Mouse (Mus musculus): ENCODE results near the gene Ctsw. TPM values are rescaled to one million over a fixed set of nuclear protein-coding genes. Genes with fewer than 3 reads are reported as not detected.
A peak's percentile ranks its signal among the peaks of the same experiment; 100 is the strongest.

Gene Ctsw
- polyA plus RNA-seq, 1 experiment from 2014 or later, result 6.3 TPM

DNA sequence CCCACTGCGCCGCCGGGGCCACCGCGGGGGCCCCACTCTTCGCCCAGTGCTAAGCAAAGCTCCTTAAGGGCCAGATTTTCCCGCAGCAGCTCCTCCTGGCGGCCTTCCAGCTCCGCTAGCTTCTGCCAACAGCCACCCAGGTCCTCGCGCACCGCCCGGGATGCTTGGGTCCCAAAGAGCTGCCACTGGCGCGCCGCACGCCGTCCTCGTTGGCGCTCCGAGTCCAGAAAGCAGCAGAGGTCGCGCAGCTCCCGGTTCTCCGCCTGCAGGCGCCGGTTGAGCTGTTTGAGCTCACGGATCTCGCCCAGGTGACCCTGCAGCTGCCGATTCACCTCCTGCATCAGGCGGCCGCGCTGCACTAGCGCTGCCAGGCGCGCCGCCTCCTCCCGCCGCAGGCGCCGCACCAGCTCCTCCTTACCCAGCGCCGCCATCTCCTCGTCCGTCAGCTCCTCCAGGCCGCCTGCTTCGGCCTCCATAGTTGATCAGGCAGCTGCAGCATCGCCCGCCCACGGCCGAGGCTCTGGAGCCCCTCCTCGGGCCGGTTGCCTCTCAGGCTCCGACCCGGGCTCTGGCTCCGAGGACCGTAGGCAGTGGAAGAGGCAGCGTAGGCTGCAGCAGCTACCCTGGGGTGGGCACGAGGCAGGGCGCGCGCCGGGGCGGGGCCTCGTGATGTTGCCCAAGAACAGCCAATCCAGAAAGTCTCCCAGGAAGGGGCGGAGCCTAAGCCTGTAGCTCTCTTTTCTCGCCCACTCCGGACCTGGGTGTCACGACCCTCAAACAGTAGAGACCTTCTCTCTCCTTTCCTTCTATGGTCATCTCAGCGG lies 11.2 kb downstream of the Ctsw start:
- Histone ChIP-seq H3K9ac (replicated peaks; ENCODE audit: low read depth, low read length) (peak overlapping the region; percentile 87), H3K9me3 (ENCODE audit: control insufficient read depth, low read length) (no peaks in the 10 kb centered on the region), H3K4me3 (replicated peaks; ENCODE audit: low read length) (peak overlapping the region; percentile 81), H3K4me2 (ENCODE audit: low read length) (peak overlapping the region; percentile 76), H3K4me1 (replicated peaks; ENCODE audit: control insufficient read depth, insufficient read depth, low read length) (peaks cover 49% of the 10 kb centered on the region), H3K36me3 (ENCODE audit: control insufficient read depth, insufficient read depth) (0 out of 2 replicates have a peak, but pooled peaks cover 2% of the 10 kb centered on the region), H3K27me3 (replicated peaks; ENCODE audit: control insufficient read depth, insufficient read depth, low read length) (peaks cover 2% of the 10 kb centered on the region; the same call in 1 of the 2 replicates), H3K27ac (ENCODE audit: low read length) (peak overlapping the region; percentile 95)
- ATAC-seq, result peak; percentile 95
- WGBS, result under 1% methylated on average over 70 of the region's 70 CpGs

DNA sequence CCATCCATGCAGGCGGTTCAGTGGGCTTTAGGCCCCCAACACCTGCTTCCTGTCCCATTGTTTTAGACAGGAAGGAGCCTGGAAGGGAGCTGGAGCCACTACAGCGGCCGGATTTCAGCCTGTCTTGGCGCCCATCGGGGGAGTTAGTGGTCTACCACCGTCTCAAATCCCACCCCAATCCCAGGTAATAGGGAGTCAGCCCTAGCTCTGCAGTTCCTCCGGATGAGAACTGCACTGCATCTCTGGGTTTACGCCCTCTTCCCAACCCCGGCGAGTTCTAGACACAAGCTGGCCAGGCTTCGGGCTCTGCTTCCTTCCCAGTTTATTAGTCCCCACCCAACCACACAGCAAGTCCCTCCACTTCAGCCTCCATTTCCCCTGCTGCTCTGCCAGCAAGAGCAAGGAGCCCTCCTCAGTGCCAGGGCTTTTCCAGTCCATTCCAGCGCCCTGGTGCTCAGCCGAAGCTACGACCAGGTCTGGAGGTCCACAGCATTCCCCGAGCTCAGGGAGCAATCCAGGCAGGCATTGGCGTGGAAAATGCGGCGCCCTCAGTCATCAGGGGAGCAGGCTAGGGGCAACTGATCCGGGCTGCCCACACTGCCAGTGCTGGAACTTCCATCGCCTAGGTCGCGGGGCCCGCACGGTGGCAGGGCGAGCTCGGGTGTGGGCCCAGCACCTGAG lies 11.9 kb downstream of the Ctsw start:
- WGBS, result 1% methylated on average over 26 of the region's 26 CpGs
- Histone ChIP-seq H3K4me2 (ENCODE audit: low read length) (peak overlapping the region; percentile 76), H3K36me3 (ENCODE audit: control insufficient read depth, insufficient read depth) (0 out of 2 replicates have a peak, but pooled peaks cover 2% of the 10 kb centered on the region), H3K4me3 (replicated peaks; ENCODE audit: low read length) (peak overlapping the region; percentile 81), H3K27me3 (replicated peaks; ENCODE audit: control insufficient read depth, insufficient read depth, low read length) (peaks cover 2% of the 10 kb centered on the region; the same call in 1 of the 2 replicates), H3K27ac (ENCODE audit: low read length) (peak overlapping the region; percentile 95), H3K9ac (replicated peaks; ENCODE audit: low read depth, low read length) (peak overlapping the region; percentile 87), H3K4me1 (replicated peaks; ENCODE audit: control insufficient read depth, insufficient read depth, low read length) (peaks cover 43% of the 10 kb centered on the region), H3K9me3 (ENCODE audit: control insufficient read depth, low read length) (no peaks in the 10 kb centered on the region)
- no peak; the same call in 1 of the 2 replicates for ATAC-seq

DNA sequence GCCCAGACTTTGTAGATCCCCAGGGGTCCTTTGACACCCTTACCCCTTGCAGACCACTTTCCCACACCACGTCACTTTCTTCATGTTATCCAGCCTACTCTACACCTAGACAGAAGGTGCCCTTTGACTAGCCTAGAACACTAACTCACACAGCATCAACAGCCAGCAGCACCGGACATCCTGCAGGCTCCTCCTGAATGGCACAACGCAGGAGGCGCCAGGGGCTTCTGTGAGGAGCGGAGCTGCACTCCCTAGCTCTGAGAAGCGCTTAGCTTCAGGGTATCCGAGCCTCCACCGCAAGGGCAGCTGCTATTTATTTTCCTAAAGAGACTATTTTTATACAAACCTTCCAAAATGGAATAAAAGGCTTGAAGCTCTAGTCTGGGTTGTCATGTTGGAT lies 12.7 kb downstream of the Ctsw start:
- Histone ChIP-seq H3K27ac (ENCODE audit: low read length) (no peak overlapping the region), H3K9me3 (ENCODE audit: control insufficient read depth, low read length) (no peaks in the 10 kb centered on the region), H3K4me1 (replicated peaks; ENCODE audit: control insufficient read depth, insufficient read depth, low read length) (peaks cover 38% of the 10 kb centered on the region), H3K27me3 (replicated peaks; ENCODE audit: control insufficient read depth, insufficient read depth, low read length) (peaks cover 2% of the 10 kb centered on the region; the same call in 1 of the 2 replicates), H3K4me2 (ENCODE audit: low read length) (peak overlapping the region; percentile 76), H3K9ac (replicated peaks; ENCODE audit: low read depth, low read length) (peak overlapping the region; percentile 23; the same call in 1 of the 2 replicates), H3K36me3 (ENCODE audit: control insufficient read depth, insufficient read depth) (0 out of 2 replicates have a peak, but pooled peaks cover 2% of the 10 kb centered on the region), H3K4me3 (replicated peaks; ENCODE audit: low read length) (peak overlapping the region; percentile 81)
- WGBS, result 66% methylated on average over 8 of the region's 8 CpGs
- no peak for ATAC-seq

DNA sequence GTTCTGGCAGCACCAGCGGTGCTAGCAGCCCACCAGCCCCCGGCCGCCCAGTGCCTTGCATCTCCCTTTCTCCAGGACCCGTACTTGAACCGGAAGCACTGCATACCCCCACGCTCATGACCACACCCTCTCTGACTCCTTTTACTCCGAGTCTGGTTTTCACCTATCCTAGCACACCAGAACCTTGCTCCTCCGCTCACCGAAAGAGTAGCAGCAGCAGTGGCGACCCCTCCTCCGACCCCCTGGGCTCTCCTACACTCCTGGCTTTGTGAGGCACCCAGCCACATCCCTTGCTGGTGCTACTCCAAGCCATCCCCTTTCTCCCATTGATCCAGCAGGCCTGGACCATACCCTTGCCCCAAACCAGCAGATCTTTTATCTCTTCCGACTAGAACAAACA lies 13.3 kb downstream of the Ctsw start:
- Histone ChIP-seq H3K4me1 (replicated peaks; ENCODE audit: control insufficient read depth, insufficient read depth, low read length) (peaks cover 36% of the 10 kb centered on the region), H3K9ac (replicated peaks; ENCODE audit: low read depth, low read length) (peak overlapping the region; percentile 23; the same call in 1 of the 2 replicates), H3K4me2 (ENCODE audit: low read length) (peak overlapping the region; percentile 76), H3K9me3 (ENCODE audit: control insufficient read depth, low read length) (no peaks in the 10 kb centered on the region), H3K27me3 (replicated peaks; ENCODE audit: control insufficient read depth, insufficient read depth, low read length) (peaks cover 5% of the 10 kb centered on the region), H3K36me3 (ENCODE audit: control insufficient read depth, insufficient read depth) (0 out of 2 replicates have a peak, but pooled peaks cover 2% of the 10 kb centered on the region), H3K4me3 (replicated peaks; ENCODE audit: low read length) (no peak overlapping the region), H3K27ac (ENCODE audit: low read length) (no peak overlapping the region)
- 85% methylated on average over 12 of the region's 12 CpGs for WGBS
- no peak for ATAC-seq

DNA sequence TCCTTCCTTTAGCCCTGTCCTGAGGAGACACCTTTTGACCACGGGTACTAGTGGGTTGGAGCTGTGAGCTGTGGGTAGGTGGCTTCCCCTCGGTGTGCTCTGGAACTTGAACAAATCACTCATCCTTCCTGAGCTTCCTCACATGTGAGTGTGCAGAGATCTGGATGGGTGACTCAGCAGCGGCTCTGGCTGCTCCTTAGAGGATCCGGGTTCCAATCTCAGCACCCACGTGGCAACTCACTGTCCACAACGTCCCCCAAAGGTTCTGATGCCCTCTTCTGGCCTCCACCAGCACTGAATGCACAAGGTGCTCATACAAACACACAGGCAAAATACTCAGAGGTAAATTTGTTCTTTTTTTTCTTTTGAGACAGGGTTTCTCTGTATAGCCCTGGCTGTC lies 16.5 kb downstream of the Ctsw start:
- Histone ChIP-seq H3K4me2 (ENCODE audit: low read length) (no peak overlapping the region), H3K36me3 (ENCODE audit: control insufficient read depth, insufficient read depth) (0 out of 2 replicates have a peak, but pooled peaks cover 2% of the 10 kb centered on the region), H3K4me1 (replicated peaks; ENCODE audit: control insufficient read depth, insufficient read depth, low read length) (peaks cover 37% of the 10 kb centered on the region), H3K27ac (ENCODE audit: low read length) (no peak overlapping the region), H3K9me3 (ENCODE audit: control insufficient read depth, low read length) (no peaks in the 10 kb centered on the region), H3K27me3 (replicated peaks; ENCODE audit: control insufficient read depth, insufficient read depth, low read length) (peaks cover 33% of the 10 kb centered on the region), H3K9ac (replicated peaks; ENCODE audit: low read depth, low read length) (no peak overlapping the region), H3K4me3 (replicated peaks; ENCODE audit: low read length) (no peak overlapping the region)
- WGBS, result 83% methylated on average over 6 of the region's 6 CpGs
- no peak for ATAC-seq

DNA sequence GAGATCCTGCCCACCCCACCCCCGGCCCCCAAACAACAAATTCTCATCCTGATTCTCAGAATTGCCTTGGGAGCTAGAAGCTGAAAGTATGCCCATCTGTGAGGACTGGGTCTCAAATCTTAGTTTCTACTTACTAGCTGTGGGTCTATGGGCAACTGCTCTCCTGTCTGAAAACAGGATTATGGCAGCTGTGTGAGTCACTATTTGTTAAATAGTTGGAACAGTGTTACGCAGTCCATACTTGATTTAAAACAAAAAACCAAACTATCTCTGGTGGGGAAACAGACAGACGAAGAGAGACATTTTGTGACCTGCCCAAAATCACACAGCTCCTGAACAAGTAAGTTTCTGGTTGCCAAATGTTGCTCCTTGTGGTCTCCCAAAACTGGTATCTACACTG lies 18.6 kb downstream of the Ctsw start:
- ATAC-seq, result no peak
- peaks cover 37% of the 10 kb centered on the region for H3K27me3 ChIP-seq (replicated peaks; ENCODE audit: control insufficient read depth, insufficient read depth, low read length)
- no peak overlapping the region for H3K27ac ChIP-seq (ENCODE audit: low read length)
- no peak overlapping the region for H3K4me3 ChIP-seq (replicated peaks; ENCODE audit: low read length)
- H3K36me3 ChIP-seq (ENCODE audit: control insufficient read depth, insufficient read depth), result 0 out of 2 replicates have a peak, but pooled peaks cover 2% of the 10 kb centered on the region
- H3K4me1 ChIP-seq (replicated peaks; ENCODE audit: control insufficient read depth, insufficient read depth, low read length), result peaks cover 17% of the 10 kb centered on the region
- WGBS, result 88% methylated on average over 3 of the region's 3 CpGs
- no peak overlapping the region for H3K9ac ChIP-seq (replicated peaks; ENCODE audit: low read depth, low read length)
- no peak overlapping the region for H3K4me2 ChIP-seq (ENCODE audit: low read length)
- no peaks in the 10 kb centered on the region for H3K9me3 ChIP-seq (ENCODE audit: control insufficient read depth, low read length)

DNA sequence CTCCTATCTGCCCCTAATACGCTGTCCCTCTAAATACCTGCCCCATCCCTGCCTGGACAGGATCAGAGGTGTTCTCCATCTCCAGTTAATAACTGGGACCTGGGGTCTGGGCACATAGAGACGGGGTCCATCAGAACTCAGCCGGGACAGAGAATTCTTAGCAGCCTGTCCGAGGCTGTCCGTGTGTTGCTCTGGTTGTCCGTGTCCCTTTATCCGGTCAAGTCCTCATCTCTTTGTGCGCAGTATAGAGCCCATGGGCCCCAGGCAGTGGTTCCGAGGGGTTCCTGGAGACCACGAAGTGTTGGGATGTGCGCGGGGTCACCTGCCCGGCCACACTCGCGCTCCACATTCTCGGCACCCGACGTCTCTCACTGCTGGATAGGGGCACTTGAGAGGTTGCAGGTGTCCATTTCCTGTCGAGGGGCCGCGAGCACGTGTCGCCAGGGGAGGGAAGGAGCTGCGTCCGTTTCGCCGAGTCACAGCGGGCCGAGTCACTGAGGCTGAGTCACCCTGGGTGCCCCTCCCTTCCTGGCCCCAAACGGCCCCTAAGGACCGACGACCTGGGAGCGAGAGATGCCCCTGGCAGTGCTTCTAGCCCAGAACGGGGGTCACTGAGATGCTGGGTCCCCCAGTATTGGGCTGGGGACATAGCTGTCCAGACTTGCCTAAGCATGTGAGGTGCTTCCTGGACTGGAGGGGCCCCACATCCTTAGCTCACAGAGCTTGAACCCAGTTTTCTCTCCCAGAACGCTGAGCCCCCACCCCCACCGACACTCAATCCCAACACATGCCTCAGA lies 19.8 kb downstream of the Ctsw start:
- peaks cover 39% of the 10 kb centered on the region for H3K27me3 ChIP-seq (replicated peaks; ENCODE audit: control insufficient read depth, insufficient read depth, low read length)
- no peaks in the 10 kb centered on the region for H3K36me3 ChIP-seq (ENCODE audit: control insufficient read depth, insufficient read depth)
- peaks cover 16% of the 10 kb centered on the region for H3K4me1 ChIP-seq (replicated peaks; ENCODE audit: control insufficient read depth, insufficient read depth, low read length)
- no peak overlapping the region for H3K9ac ChIP-seq (replicated peaks; ENCODE audit: low read depth, low read length)
- H3K27ac ChIP-seq (ENCODE audit: low read length), result no peak overlapping the region
- H3K4me3 ChIP-seq (replicated peaks; ENCODE audit: low read length), result peak overlapping the region; percentile 59
- ATAC-seq, result no peak
- WGBS, result 8% methylated on average over 36 of the region's 36 CpGs
- H3K9me3 ChIP-seq (ENCODE audit: control insufficient read depth, low read length), result no peaks in the 10 kb centered on the region
- H3K4me2 ChIP-seq (ENCODE audit: low read length), result peak overlapping the region; percentile 96

DNA sequence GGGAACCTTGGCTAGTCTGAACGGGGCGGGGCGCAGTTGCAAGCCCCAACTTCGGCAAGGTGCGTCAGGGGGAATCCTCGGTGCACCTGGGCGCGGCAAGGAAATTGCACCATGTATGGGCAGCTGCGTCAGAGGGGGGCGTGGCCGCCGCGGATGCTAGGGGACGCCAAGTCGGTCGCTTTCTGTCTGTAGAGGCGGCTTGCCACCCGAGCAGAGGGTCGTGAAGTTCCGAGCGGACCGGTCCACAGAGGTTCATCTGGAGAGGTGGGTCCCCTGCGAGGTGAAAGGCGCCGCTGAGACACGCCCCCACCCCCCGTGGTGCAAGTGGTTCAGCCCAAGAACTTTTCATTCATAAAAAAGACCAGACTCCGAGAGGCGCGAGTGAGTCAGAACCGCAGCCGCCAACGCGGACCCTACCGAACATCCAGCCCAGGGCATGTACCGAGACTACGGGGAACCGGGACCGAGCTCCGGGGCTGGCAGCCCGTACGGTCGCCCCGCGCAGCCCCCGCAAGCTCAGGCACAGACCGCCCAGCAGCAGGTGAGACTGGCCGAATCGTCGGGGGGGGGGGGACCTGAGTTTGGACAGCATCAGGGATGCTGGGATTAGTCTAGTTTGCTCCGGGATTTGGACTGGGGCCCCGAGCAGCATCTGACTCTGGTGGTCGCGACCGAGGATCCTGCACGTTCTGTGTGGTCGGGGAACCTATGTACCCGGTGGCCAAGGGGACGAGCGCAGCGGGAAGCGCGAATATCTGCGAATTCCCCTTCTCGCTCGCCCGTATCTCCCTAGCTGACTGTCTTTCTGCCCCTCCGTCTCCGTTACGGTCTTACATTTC lies 20.6 kb downstream of the Ctsw start, which contains the start of gene Fosl1:
TSS of gene Fosl1 (plus strand) at position 33 of the 839 bp plus-strand sequence.
- peak; percentile 77 for ATAC-seq
- Histone ChIP-seq H3K4me1 (replicated peaks; ENCODE audit: control insufficient read depth, insufficient read depth, low read length) (peaks cover 16% of the 10 kb centered on the region), H3K36me3 (ENCODE audit: control insufficient read depth, insufficient read depth) (no peaks in the 10 kb centered on the region), H3K4me3 (replicated peaks; ENCODE audit: low read length) (peak within 1 kb of the TSS; percentile 59), H3K27ac (ENCODE audit: low read length) (no peak within 1 kb of the TSS), H3K9ac (replicated peaks; ENCODE audit: low read depth, low read length) (peak within 1 kb of the TSS; percentile 47), H3K9me3 (ENCODE audit: control insufficient read depth, low read length) (no peaks in the 10 kb centered on the region), H3K27me3 (replicated peaks; ENCODE audit: control insufficient read depth, insufficient read depth, low read length) (peaks cover 39% of the 10 kb centered on the region), H3K4me2 (ENCODE audit: low read length) (peak within 1 kb of the TSS; percentile 96)
- under 1% methylated on average over 70 of the region's 70 CpGs for WGBS
